Mouse (Mus musculus) stomach, embryonic 14.5 days (tissue): Measurements from ENCODE around the gene Zfp3. TPM values are rescaled to one million over a fixed set of nuclear protein-coding genes. Genes with fewer than 3 reads are reported as not detected.

Source experiments
- ATAC-seq: fragments of 200-750 bp; cut with Nextera tagmentation; 2 replicates; pipeline ENCODE4 v1.8.0; 2017; ENCODE audit warnings: low read depth, moderate TSS enrichment; ENCODE audit not compliant: insufficient number of reproducible peaks, insufficient read depth, low FRiP score
- H3K27ac ChIP-seq: fragments of 300-500 bp; sonication (generic); 2 replicates; pipeline ENCODE4 v1.5.1; 2014; ENCODE audit warnings: mild to moderate bottlenecking, low read length, moderate library complexity, mixed read lengths
- H3K27me3 ChIP-seq: fragments of 300-500 bp; sonication (generic); 2 replicates; pipeline ENCODE4 v1.6.1; 2014; ENCODE audit warnings: low read length, control low read depth, mixed read lengths; ENCODE audit not compliant: control insufficient read depth, insufficient read depth
- H3K36me3 ChIP-seq: fragments of 300-500 bp; sonication (generic); 2 replicates; pipeline ENCODE4 v1.6.1; 2014; ENCODE audit warnings: mild to moderate bottlenecking, control low read depth, low read length, moderate library complexity, mixed read lengths; ENCODE audit not compliant: control insufficient read depth, insufficient read depth
- H3K4me1 ChIP-seq: fragments of 300-500 bp; sonication (generic); 2 replicates; pipeline ENCODE4 v1.6.1; 2014; ENCODE audit warnings: low read length, control low read depth, mixed read lengths; ENCODE audit not compliant: control insufficient read depth, insufficient read depth
- H3K4me2 ChIP-seq: fragments of 300-500 bp; sonication (generic); replicated peaks from 2 replicates; pipeline ENCODE4 v1.6.1; 2014; ENCODE audit warnings: low read depth, low read length, control low read depth
- H3K4me3 ChIP-seq: fragments of 300-500 bp; sonication (generic); 2 replicates; pipeline ENCODE4 v1.5.1; 2014; ENCODE audit warnings: low read depth, low read length, control low read depth
- H3K9ac ChIP-seq: fragments of 300-500 bp; sonication (generic); replicated peaks from 2 replicates; pipeline ENCODE4 v1.6.1; 2014; ENCODE audit warnings: low read depth, mild to moderate bottlenecking, control low read depth, low read length, moderate library complexity, mixed read lengths
- H3K9me3 ChIP-seq: fragments of 300-500 bp; sonication (generic); 2 replicates; pipeline ENCODE4 v1.6.1; 2016; ENCODE audit warnings: low read depth, low read length, control low read depth; ENCODE audit not compliant: control insufficient read depth
- WGBS: fragments of 180-500 bp; shearing (Covaris S2); extraction: QIAGEN DNeasy Blood & Tissue Kit; methylation state at CpG from one replicate; pipeline ENCODE4 v1.1.7; 2014; 5-methylcytosine and 5-hydroxymethylcytosine counted together
- polyA plus RNA-seq: library from polyadenylated mRNA; unstranded; fragments of >200 nt; fragmentation: Nextera tagmentation; extraction: Ambion mirVana; gene quantifications from 2 replicates; pipeline ENCODE4 v1.2.1, GENCODE M21; 2014

Zfp3 gene
- polyA plus RNA-seq, 1 experiment from 2014 or later: 4.5 TPM

DNA sequence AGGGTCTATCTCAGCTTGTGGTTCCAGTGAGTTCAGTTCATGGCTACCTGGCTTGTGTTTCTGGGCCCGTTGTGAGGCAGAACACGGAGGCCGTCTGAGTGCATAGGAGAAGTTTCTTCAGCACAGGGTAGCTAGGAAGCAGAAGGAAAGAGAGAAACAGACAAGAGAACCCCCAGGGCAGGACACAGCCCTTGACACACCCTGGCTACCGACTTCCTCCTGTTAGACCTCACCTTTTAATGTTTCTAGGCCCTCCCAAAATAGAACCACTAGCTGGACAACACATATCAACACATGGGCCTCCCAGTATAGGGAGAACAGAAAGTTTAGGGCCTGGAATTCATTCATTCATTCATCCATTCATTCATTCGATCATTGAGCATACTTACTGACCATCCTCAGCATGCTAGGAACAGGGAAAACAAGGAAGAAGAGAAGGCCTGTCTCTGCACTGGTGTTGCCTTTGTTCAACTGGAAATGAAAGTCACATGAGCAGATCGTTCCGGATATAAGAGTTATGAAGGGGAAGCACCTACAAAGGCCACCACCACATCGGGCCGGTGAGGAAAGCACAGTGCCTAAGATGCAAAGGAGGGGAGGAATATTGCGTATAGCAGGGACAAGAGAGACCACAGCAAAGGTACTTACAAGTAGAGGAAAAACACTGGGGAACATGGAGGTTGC lies 25.1 kb downstream of the Zfp3 start:
- H3K4me2 ChIP-seq: no peak overlapping the region
- no peaks in the 10 kb centered on the region for H3K9me3 ChIP-seq
- 84% methylated on average over 10 of the region's 10 CpGs for WGBS
- no peak overlapping the region for H3K27ac ChIP-seq
- H3K4me3 ChIP-seq: no peak overlapping the region
- no peaks in the 10 kb centered on the region for H3K4me1 ChIP-seq
- no peak overlapping the region for H3K9ac ChIP-seq
- ATAC-seq: no peak
- H3K27me3 ChIP-seq: no peaks in the 10 kb centered on the region
- no peaks in the 10 kb centered on the region for H3K36me3 ChIP-seq

DNA sequence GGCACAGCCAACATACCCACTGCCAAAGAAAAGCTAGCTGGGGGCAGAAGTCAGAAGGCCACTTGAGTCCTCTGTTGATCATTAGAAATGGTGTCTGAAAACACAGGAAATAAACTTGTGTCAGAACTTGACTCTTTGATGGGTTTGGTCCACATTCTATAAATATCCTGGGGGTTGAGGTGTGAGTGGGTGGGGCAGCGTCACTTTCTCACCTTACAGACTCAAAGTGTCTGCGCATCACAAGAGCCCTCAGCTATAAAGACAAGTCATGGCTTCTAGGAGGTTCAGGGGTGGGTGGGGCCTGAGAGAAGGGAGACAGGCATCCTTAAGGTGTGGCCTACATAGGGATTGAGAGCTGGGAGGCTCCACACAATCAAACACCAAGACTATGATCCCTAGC lies 26.4 kb downstream of the Zfp3 start:
- WGBS: 81% methylated on average over 2 of the region's 2 CpGs
- no peak overlapping the region for H3K4me3 ChIP-seq

DNA sequence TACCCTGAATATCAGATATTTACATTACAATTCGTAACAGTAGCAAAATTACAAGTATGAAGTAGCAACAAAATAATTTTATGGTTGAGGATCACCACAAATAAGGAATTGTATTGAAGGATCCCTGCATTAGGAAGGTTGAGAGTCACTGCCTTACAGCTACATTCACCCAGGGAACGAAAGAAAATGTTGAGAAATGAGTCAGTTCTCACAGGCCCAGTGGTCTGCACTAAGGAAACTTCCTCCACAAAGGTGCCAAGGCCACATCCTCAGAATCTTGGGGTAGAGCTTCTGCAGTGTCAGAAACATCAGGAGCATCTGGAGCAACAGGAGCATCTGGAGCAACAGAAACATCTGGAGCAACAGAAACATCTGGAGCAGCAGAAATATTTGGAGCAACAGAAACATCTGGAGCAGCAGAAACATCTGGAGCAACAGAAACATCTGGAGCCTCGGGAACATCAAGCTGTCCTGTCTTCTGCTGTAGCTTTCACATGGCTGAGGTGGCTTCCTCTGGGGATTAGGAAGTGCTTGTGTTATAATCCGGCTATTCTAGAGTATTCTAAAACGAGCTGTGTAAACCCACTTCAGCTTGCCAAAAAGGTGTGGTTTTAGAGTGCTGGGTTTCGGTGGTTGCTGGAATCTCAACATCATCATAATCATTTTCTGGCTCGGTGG lies 27.0 kb downstream of the Zfp3 start:
- Histone ChIP-seq H3K4me2 (no peak overlapping the region), H3K9me3 (no peaks in the 10 kb centered on the region), H3K9ac (no peak overlapping the region), H3K27ac (no peak overlapping the region), H3K36me3 (no peaks in the 10 kb centered on the region), H3K4me1 (no peaks in the 10 kb centered on the region), H3K4me3 (no peak overlapping the region), H3K27me3 (no peaks in the 10 kb centered on the region)
- ATAC-seq: no peak
- WGBS: 65% methylated on average over 7 of the region's 7 CpGs

More for the DNA sequence above, 26.4 kb downstream of the Zfp3 start:
- H3K36me3 ChIP-seq: no peaks in the 10 kb centered on the region
- no peak for ATAC-seq
- no peak overlapping the region for H3K9ac ChIP-seq
- H3K4me2 ChIP-seq: no peak overlapping the region
- no peaks in the 10 kb centered on the region for H3K4me1 ChIP-seq
- H3K9me3 ChIP-seq: no peaks in the 10 kb centered on the region
- H3K27me3 ChIP-seq: no peaks in the 10 kb centered on the region
- no peak overlapping the region for H3K27ac ChIP-seq

DNA sequence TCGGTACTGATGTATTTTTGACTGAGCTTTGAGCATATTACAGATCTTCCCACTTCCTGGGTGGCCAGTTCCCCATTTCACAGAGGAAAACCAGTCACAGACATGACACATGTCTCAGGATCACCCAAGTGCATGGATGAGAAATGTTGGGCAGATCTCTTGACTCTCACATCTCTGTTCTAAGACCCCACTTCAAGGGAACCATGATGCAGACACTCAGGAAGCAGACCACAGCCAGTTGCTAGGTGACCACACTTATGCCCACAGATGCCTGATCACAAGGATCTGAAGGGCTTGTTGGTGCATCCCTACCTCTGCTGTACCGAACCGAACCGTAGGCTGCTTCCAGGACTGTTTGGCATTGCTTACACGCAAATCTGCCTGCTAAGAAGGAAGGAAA lies 27.7 kb downstream of the Zfp3 start:
- H3K4me2 ChIP-seq: no peak overlapping the region
- WGBS: 72% methylated on average over 5 of the region's 5 CpGs

DNA sequence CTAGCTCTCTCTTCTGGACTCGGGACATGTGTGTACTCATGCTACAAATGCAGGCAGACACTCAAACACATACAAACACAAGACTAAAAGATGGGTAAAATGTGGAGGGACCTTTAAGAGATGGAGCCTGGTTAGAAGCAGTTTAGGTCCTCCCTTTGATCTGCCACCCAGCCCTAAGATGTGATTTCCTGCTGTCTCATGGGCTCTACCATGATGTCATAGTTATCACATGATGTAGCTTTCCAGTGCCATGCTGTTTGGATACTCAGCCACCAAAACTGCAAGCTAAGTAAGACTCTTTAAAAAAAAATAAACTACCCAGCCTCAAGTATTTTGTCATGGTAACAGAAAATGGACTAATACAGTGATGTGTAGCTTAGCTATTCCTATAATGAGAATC lies 28.4 kb downstream of the Zfp3 start:
- Histone ChIP-seq H3K4me3 (no peak overlapping the region), H3K9ac (no peak overlapping the region), H3K27ac (no peak overlapping the region), H3K36me3 (no peaks in the 10 kb centered on the region), H3K9me3 (no peaks in the 10 kb centered on the region), H3K27me3 (no peaks in the 10 kb centered on the region), H3K4me2 (no peak overlapping the region), H3K4me1 (no peaks in the 10 kb centered on the region)
- ATAC-seq: no peak
- 85% methylated on average over 1 of the region's 1 CpGs for WGBS

More for the DNA sequence above, 27.7 kb downstream of the Zfp3 start:
- Histone ChIP-seq H3K4me1 (no peaks in the 10 kb centered on the region), H3K36me3 (no peaks in the 10 kb centered on the region), H3K27ac (no peak overlapping the region), H3K9me3 (no peaks in the 10 kb centered on the region), H3K27me3 (no peaks in the 10 kb centered on the region), H3K9ac (no peak overlapping the region), H3K4me3 (no peak overlapping the region)
- no peak for ATAC-seq

DNA sequence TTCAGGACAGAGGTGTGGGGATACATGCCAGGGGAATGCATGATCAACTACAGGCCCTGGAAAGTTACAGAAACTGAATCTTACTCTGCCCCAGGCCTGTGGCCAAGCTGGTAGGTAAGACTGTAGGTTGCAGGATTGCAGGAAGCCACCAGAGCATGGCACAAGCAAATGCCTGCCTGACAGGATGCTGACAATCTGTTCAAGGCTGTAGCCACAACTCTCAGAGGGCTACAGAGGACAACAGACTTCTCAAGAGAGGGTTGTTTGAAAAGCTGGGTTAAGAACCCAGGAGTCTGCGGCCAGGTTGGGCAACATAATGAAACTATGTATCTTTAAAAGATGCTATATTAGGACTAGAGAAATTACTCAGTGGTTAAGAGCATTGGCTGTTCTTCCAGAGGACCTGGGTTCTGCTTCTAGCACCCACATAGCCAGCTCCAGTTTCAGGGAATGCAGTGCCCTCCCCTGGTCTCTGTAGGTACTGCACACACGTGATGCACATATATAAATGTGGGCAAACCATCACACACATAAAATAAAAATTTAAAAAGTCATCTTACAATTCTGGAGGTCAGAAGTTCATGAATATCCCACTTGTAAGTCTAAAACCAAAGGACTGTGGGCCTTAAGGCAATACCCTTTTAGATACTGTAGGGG lies 38.3 kb downstream of the Zfp3 start:
- H3K4me3 ChIP-seq: no peak overlapping the region
- H3K9me3 ChIP-seq: no peaks in the 10 kb centered on the region
- no peaks in the 10 kb centered on the region for H3K36me3 ChIP-seq
- H3K27ac ChIP-seq: no peak overlapping the region
- H3K4me2 ChIP-seq: no peak overlapping the region
- no peak for ATAC-seq
- no peaks in the 10 kb centered on the region for H3K4me1 ChIP-seq
- WGBS: 92% methylated on average over 2 of the region's 2 CpGs
- no peaks in the 10 kb centered on the region for H3K27me3 ChIP-seq
- H3K9ac ChIP-seq: no peak overlapping the region

DNA sequence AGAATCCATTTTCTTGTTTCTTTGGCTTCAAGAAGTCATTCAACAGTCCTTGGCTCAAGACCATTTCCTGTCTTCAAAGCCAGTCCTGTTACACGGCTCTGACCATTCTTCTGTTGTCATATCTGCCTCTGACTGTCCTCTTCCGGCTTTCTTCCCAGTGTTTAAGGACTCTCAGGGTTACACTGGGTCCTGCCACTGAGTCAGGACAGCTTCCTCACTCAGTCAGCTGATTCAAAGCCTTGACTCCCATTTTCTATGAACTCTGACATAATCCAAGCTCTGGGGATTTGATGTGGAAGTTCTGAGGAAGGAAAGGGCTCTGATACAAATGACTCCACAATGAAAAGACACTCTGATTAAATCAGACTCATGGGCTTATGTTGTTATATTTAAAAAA lies 38.9 kb downstream of the Zfp3 start:
- Histone ChIP-seq H3K4me1 (no peaks in the 10 kb centered on the region), H3K4me2 (no peak overlapping the region), H3K27me3 (no peaks in the 10 kb centered on the region), H3K9me3 (no peaks in the 10 kb centered on the region), H3K27ac (no peak overlapping the region), H3K36me3 (no peaks in the 10 kb centered on the region), H3K9ac (no peak overlapping the region), H3K4me3 (no peak overlapping the region)
- no peak for ATAC-seq
- 74% methylated on average over 2 of the region's 2 CpGs for WGBS

DNA sequence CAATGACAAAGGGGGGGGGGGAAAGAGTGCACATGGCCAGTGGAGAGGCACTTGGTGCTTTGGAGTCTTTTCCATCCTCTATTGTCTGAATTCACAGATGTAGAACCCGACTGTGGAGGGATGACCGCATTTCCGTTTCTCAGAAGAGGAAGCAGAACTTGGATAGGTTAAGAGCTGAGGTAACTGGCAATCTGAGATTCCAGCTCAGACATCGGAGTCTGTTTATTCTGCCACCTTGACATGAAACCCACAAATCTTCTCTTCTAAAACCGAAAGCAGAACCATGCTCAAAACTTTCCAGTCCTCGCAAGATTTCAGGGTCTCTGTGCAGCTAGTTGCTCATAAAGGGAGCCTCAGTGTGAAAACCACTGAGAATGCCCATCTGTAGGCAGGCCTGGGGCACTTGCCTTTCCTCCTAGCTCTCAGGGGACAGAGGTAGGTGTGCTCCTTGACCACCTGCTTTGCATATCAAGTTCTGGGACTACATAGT lies 39.7 kb downstream of the Zfp3 start:
- 68% methylated on average over 6 of the region's 6 CpGs for WGBS
- Histone ChIP-seq H3K4me3 (no peak overlapping the region), H3K27me3 (no peaks in the 10 kb centered on the region), H3K4me2 (no peak overlapping the region), H3K9ac (no peak overlapping the region), H3K27ac (no peak overlapping the region), H3K9me3 (no peaks in the 10 kb centered on the region), H3K36me3 (no peaks in the 10 kb centered on the region), H3K4me1 (no peaks in the 10 kb centered on the region)
- no peak for ATAC-seq
